Comparison of ENCODE assay signal across 25 mouse cellular contexts in the genomic region with DNA sequence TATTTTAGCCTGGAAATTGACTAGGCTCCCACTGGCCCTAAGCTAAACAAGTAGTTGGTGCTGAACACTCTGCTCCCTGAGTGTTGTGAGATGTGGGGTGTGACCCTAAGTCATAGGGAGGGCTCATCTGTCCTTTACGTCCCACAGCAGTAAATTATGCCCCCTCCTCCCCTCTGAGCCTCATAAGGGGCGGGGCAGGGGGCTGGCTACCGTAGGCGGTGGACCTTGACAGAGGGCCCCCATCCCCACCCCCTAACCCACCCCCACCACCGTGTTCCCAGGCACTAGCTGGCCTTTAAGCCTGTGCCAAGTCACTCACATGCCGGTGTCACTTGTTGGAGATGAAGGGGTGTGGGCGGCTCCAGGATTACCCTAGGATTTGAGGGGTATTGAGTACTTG. TPM values are rescaled to one million over a fixed set of nuclear protein-coding genes. Genes with fewer than 3 reads are reported as not detected.
A peak's percentile ranks its signal among the peaks of the same experiment; 100 is the strongest.
DNase-seq lines count a peak whose midpoint lies in the region; ATAC-seq and TF ChIP-seq lines count a peak whose summit lies in the region.
"Had no signal": no experiment of that assay in that cellular context is flagged by ENCODE, and none has a peak within 500 bp of the region (broad histone marks: within the 10 kb centered on the region; RNA-seq: fewer than 3 reads in every experiment).

No protein-coding gene starts in this region.

- H3K4me2 ChIP-seq in kidney, embryonic 14.5 days (replicated peaks; ENCODE audit: low read depth, low read length): no peak overlapping the region
- H3K4me2 ChIP-seq in kidney, postnatal 0 days (ENCODE audit: low read length): no peak overlapping the region
- H3K4me2 ChIP-seq: heart, embryonic 13.5 days; hindbrain, embryonic 14.5 days had no signal

- H3K27me3 ChIP-seq in kidney, embryonic 14.5 days (ENCODE audit: control insufficient read depth, insufficient read depth, low read length): no peaks in the 10 kb centered on the region
- no peaks in the 10 kb centered on the region for H3K27me3 ChIP-seq in kidney, postnatal 0 days (ENCODE audit: insufficient read depth, low read length)
- H3K27me3 ChIP-seq: CH12.LX; heart, embryonic 13.5 days; Patski had no signal

- ATAC-seq in kidney, embryonic 14.5 days (ENCODE audit: low FRiP score, low TSS enrichment): peak; percentile 21; the same call in 1 of the 2 replicates
- ATAC-seq in kidney, postnatal 0 days (replicated peaks; ENCODE audit: low FRiP score, low read depth): no peak
- ATAC-seq: forebrain, embryonic 14.5 days; forebrain, postnatal 0 days; hindbrain, postnatal 0 days; Patski had no signal

- H3K4me3 ChIP-seq in kidney, embryonic 14.5 days (ENCODE audit: low read length): no peak overlapping the region
- no peak overlapping the region for H3K4me3 ChIP-seq in kidney, postnatal 0 days (replicated peaks; ENCODE audit: low read depth, low read length)
- H3K4me3 ChIP-seq: gastrocnemius, adult 2 months; heart, embryonic 13.5 days had no signal

- no peak for DNase-seq in kidney, postnatal 36 days
- DNase-seq in kidney, postnatal 0 days (ENCODE audit: low spot score): no peak
- DNase-seq in kidney, postnatal 10 days: no peak
- peak; percentile 43 to 51 for DNase-seq in kidney, postnatal 4 days
- no peak for DNase-seq in kidney, adult 11 months
- DNase-seq: adrenal gland, postnatal 10 days; adrenal gland, postnatal 36 days; B cell, adult 2 months; cerebellum, adult 18-20 months; cerebellum, adult 9-10 months; cerebellum, postnatal 14 days; forebrain, postnatal 0 days; gastrocnemius, adult 2 months; gastrocnemius, postnatal 14 days; heart, adult 18-20 months; heart, postnatal 14 days; heart, postnatal 4 days had no signal

- H3K36me3 ChIP-seq in kidney, embryonic 14.5 days (ENCODE audit: control insufficient read depth, insufficient read depth, low read length): peaks cover 98% of the 10 kb centered on the region
- H3K36me3 ChIP-seq in kidney, postnatal 0 days (ENCODE audit: insufficient read depth, low read length): peaks cover 64% of the 10 kb centered on the region

- peaks cover 4% of the 10 kb centered on the region; the same call in 1 of the 2 replicates for H3K4me1 ChIP-seq in kidney, embryonic 14.5 days (ENCODE audit: control insufficient read depth, insufficient read depth, low read length)
- H3K4me1 ChIP-seq in kidney, postnatal 0 days (replicated peaks; ENCODE audit: insufficient read depth, low read length): 0 out of 2 replicates have a peak, but pooled peaks cover 2% of the 10 kb centered on the region

- H3K9me3 ChIP-seq in kidney, embryonic 14.5 days (ENCODE audit: control insufficient read depth, low read length): no peaks in the 10 kb centered on the region
- no peaks in the 10 kb centered on the region for H3K9me3 ChIP-seq in kidney, postnatal 0 days (replicated peaks; ENCODE audit: low read length)
- H3K9me3 ChIP-seq: G1E; heart, embryonic 13.5 days had no signal

- no peak overlapping the region for H3K27ac ChIP-seq in kidney, embryonic 14.5 days (ENCODE audit: low read depth, low read length)
- H3K27ac ChIP-seq in kidney, postnatal 0 days: peak overlapping the region; percentile 70; the same call in 1 of the 2 replicates
- H3K27ac ChIP-seq: gastrocnemius, adult 2 months; heart, embryonic 13.5 days; hindbrain, embryonic 14.5 days; hindbrain, postnatal 0 days had no signal

- TF ChIP-seq CTCF in kidney, postnatal 0 days (IDR thresholded peaks at IDR 0.05; ENCODE audit: low read depth): no peak

- 36% methylated on average over 7 of the region's 7 CpGs for WGBS in kidney, embryonic 14.5 days
- WGBS in kidney, postnatal 0 days: 37% methylated on average over 7 of the region's 7 CpGs

- no peak overlapping the region for H3K9ac ChIP-seq in kidney, embryonic 14.5 days (ENCODE audit: low read depth, low read length)
- H3K9ac ChIP-seq in kidney, postnatal 0 days (ENCODE audit: low read depth, low read length): no peak overlapping the region
- H3K9ac ChIP-seq: forebrain, postnatal 0 days; heart, embryonic 13.5 days; hindbrain, embryonic 14.5 days had no signal

RNA-seq across cellular contexts. Expression of gene Iffo2, which starts 45.9 kb away (rescaled TPM):
- polyA plus RNA-seq in kidney, embryonic 14.5 days (2014; fragmentation: Nextera tagmentation; extraction: Ambion mirVana): 7.1 and 9.4 TPM in 2 replicates
- 4.8 and 5.1 TPM in 2 replicates for polyA plus RNA-seq in kidney, postnatal 0 days (2015; fragmentation: Nextera tagmentation; extraction: Ambion mirVana)

Comparison
In these comparisons a context has a peak if more than half of its experiments do, and no peak if none do; other contexts are left out.
1. DNase-seq: peak in kidney, postnatal 4 days (2 of 2); none in kidney, postnatal 36 days (0 of 2), kidney, postnatal 0 days (single experiment), kidney, postnatal 10 days (single experiment) and kidney, adult 11 months (single experiment).